Mouse (Mus musculus) stomach, postnatal 0 days (tissue): Measurements from ENCODE around the gene Ptgir. TPM values are rescaled to one million over a fixed set of nuclear protein-coding genes. Genes with fewer than 3 reads are reported as not detected.
A peak's percentile ranks its signal among the peaks of the same experiment; 100 is the strongest.

Source experiments
- ATAC-seq: fragments of 200-750 bp; cut with Nextera tagmentation; 2 replicates; pipeline ENCODE4 v1.8.0; 2017; ENCODE audit not compliant: low FRiP score, low TSS enrichment
- DNase-seq: peaks from one replicate; pipeline ENCODE4 v3.0.0-alpha.2; 2016; ENCODE audit warnings: low spot score
- H3K27ac ChIP-seq: fragments of 300-500 bp; sonication (generic); replicated peaks from 2 replicates; pipeline ENCODE4 v1.5.1; 2014; ENCODE audit warnings: mild to moderate bottlenecking, control low read depth
- H3K27me3 ChIP-seq: fragments of 300-500 bp; sonication (generic); 2 replicates; pipeline ENCODE4 v1.6.1; 2014; ENCODE audit warnings: low read length; ENCODE audit not compliant: control insufficient read depth, insufficient read depth
- H3K36me3 ChIP-seq: fragments of 300-500 bp; sonication (generic); 2 replicates; pipeline ENCODE4 v1.6.1; 2014; ENCODE audit warnings: low read length, mixed read lengths; ENCODE audit not compliant: control insufficient read depth, insufficient read depth
- H3K4me1 ChIP-seq: fragments of 300-500 bp; sonication (generic); replicated peaks from 2 replicates; pipeline ENCODE4 v1.6.1; 2014; ENCODE audit warnings: antibody characterized with exemption; ENCODE audit not compliant: control insufficient read depth, insufficient read depth
- H3K4me2 ChIP-seq: fragments of 300-500 bp; sonication (generic); replicated peaks from 2 replicates; pipeline ENCODE4 v1.6.1; 2014; ENCODE audit warnings: low read depth, mild to moderate bottlenecking, control low read depth, moderate library complexity
- H3K4me3 ChIP-seq: fragments of 300-500 bp; sonication (generic); 2 replicates; pipeline ENCODE4 v1.5.1; 2014; ENCODE audit warnings: low read depth, low read length, control low read depth
- H3K9ac ChIP-seq: fragments of 300-500 bp; sonication (generic); 2 replicates; pipeline ENCODE4 v1.6.1; 2014; ENCODE audit warnings: mild to moderate bottlenecking, low read length, control low read depth, mixed read lengths
- H3K9me3 ChIP-seq: fragments of 300-500 bp; sonication (generic); 2 replicates; pipeline ENCODE4 v1.6.1; 2016; ENCODE audit warnings: low read length; ENCODE audit not compliant: control insufficient read depth
- CTCF ChIP-seq: IDR thresholded peaks from 2 replicates; pipeline ENCODE4 v1.5.1; 2016; ENCODE audit warnings: antibody characterized with exemption, low read depth, mild to moderate bottlenecking, moderate library complexity
- EP300 ChIP-seq: optimal IDR thresholded peaks from 2 replicates; pipeline ENCODE3; 2016; ENCODE audit warnings: antibody characterized with exemption
- WGBS: fragments of 180-500 bp; shearing (Covaris S2); extraction: QIAGEN DNeasy Blood & Tissue Kit; methylation state at CpG from one replicate; pipeline ENCODE4 v1.1.7; 2014; 5-methylcytosine and 5-hydroxymethylcytosine counted together
- polyA plus RNA-seq: library from polyadenylated mRNA; unstranded; fragments of >200 nt; fragmentation: Nextera tagmentation; extraction: Ambion mirVana; gene quantifications from 2 replicates; pipeline ENCODE4 v1.2.1, GENCODE M21; 2015

Ptgir gene
- polyA plus RNA-seq, 1 experiment from 2014 or later = 1.6 TPM

DNA sequence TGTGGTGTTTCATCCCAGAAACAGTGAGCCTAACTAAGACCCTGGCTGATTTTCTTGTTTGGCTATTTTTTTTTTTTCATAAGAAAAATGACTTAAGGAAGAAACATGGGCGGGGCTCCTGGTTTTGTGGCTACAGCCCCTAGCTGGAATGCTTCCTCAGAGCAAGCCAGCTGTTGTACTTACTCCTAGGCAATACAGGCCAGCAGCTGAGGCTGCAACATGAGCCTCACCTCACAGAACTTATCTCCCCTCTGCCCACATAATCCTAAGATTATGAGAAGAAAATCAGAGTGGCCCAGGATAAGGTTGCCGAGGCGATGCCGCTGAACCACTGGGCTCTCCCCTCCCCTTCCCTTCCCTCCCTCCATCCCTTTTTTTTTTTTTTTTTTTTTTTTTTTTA is 49.4 kb downstream of the Ptgir start:
- no peak overlapping the region for H3K9ac ChIP-seq
- H3K4me3 ChIP-seq = no peak overlapping the region
- H3K4me2 ChIP-seq = no peak overlapping the region
- 68% methylated on average over 4 of the region's 4 CpGs for WGBS
- H3K4me1 ChIP-seq = no peaks in the 10 kb centered on the region
- DNase-seq (no peak), ATAC-seq (no peak)
- H3K27me3 ChIP-seq = no peaks in the 10 kb centered on the region
- H3K9me3 ChIP-seq = no peaks in the 10 kb centered on the region
- TF ChIP-seq CTCF = no peak
- TF ChIP-seq EP300 = no peak
- H3K36me3 ChIP-seq = no peaks in the 10 kb centered on the region
- no peak overlapping the region for H3K27ac ChIP-seq

GRCm38 (mm10) chr7:16956410-16957265 is 50.3 kb downstream of the Ptgir start:
- Histone ChIP-seq H3K4me2 (no peak overlapping the region), H3K27me3 (no peaks in the 10 kb centered on the region), H3K27ac (no peak overlapping the region), H3K4me3 (no peak overlapping the region), H3K9me3 (no peaks in the 10 kb centered on the region), H3K36me3 (no peaks in the 10 kb centered on the region), H3K4me1 (no peaks in the 10 kb centered on the region), H3K9ac (no peak overlapping the region)
- WGBS = 52% methylated on average over 15 of the region's 15 CpGs
- no peak for TF ChIP-seq EP300
- TF ChIP-seq CTCF = no peak
- ATAC-seq (no peak), DNase-seq (no peak)

DNA sequence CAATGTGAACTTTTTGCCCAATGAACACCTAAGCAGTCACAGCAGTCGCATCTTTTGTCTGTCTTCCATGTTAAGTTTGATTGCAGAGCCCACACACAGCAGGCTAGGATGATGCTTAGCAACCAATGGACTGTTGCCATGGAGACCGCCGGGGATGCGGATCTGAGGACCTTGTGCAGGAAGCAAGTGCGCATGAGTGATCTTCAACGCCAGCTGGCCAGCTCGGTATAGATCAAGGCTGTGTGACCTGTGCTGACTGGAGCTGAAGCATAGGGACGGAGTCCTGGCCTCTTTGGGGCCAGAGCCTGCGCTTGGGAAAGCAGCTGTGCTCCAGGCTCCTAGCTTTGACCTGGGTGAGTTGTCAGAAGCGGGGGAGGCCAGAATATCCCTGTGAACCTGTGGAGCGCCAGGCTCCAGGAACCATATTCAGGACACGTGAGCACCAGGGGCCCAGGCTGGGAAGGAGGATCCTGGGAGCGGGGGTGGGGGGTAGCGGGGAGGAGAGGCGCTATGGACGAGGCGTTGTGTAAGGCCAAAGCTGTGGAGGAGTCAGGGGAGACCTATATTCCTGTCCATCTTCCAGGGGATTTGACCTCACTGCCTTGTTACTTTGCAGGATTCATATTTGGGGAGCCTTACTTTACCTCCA is 53.4 kb downstream of the Ptgir start, which contains the start of gene Pnmal1:
Pnmal1 (plus strand) TSS at position 141 of the 649 bp plus-strand sequence.
- no peak for TF ChIP-seq EP300
- no peak for TF ChIP-seq CTCF
- DNase-seq (peak; percentile 45), ATAC-seq (peak; percentile 60; the same call in 1 of the 2 replicates)
- Histone ChIP-seq H3K4me2 (no peak within 1 kb of the TSS), H3K4me1 (no peaks in the 10 kb centered on the region), H3K27ac (no peak within 1 kb of the TSS), H3K27me3 (no peaks in the 10 kb centered on the region), H3K36me3 (no peaks in the 10 kb centered on the region), H3K4me3 (no peak within 1 kb of the TSS), H3K9ac (no peak within 1 kb of the TSS), H3K9me3 (no peaks in the 10 kb centered on the region)
- WGBS = 27% methylated on average over 17 of the region's 17 CpGs

Other genes starting within 250 kb of the Ptgir start
- gene Ceacam15, start 230.8 kb upstream of the Ptgir start, polyA plus RNA-seq = not detected in 2 replicates
- gene Ceacam9, start 184.6 kb upstream of the Ptgir start, polyA plus RNA-seq = not detected in 2 replicates
- gene Ap2s1, start 168.1 kb upstream of the Ptgir start, polyA plus RNA-seq = 225 and 229 TPM in 2 replicates
- 48.6 and 53.5 TPM in 2 replicates for gene Slc1a5, start 125.2 kb upstream of the Ptgir start, polyA plus RNA-seq
- 45.1 and 45.2 TPM in 2 replicates for gene Strn4, start 90.6 kb upstream of the Ptgir start, polyA plus RNA-seq
- 14.2 and 14.5 TPM in 2 replicates for gene Fkrp, start 89.8 kb upstream of the Ptgir start, polyA plus RNA-seq
- gene Prkd2, start 63.6 kb upstream of the Ptgir start, polyA plus RNA-seq = 7.5 and 8.8 TPM in 2 replicates
- gene Dact3, start 31.2 kb upstream of the Ptgir start, polyA plus RNA-seq = 3.5 and 5.1 TPM in 2 replicates
- gene Gng8, start 14.7 kb upstream of the Ptgir start, polyA plus RNA-seq = 7.3 and 7.4 TPM in 2 replicates
- gene Calm3, start 17.6 kb downstream of the Ptgir start, polyA plus RNA-seq = 49.1 and 58.7 TPM in 2 replicates
- gene Pnmal2, start 38.2 kb downstream of the Ptgir start, polyA plus RNA-seq = 4.7 and 4.8 TPM in 2 replicates
- 1.7 and 1.8 TPM in 2 replicates for gene Pnmal1, start 53.2 kb downstream of the Ptgir start, polyA plus RNA-seq
- gene Gm42372, start 76.6 kb downstream of the Ptgir start, polyA plus RNA-seq = 0.15 and 0.16 TPM in 2 replicates
- gene Ccdc8, start 86.2 kb downstream of the Ptgir start, polyA plus RNA-seq = 4.7 and 6.7 TPM in 2 replicates
- 51.6 and 57.5 TPM in 2 replicates for gene Ppp5c, start 121.4 kb downstream of the Ptgir start, polyA plus RNA-seq
- gene Hif3a, start 155.9 kb downstream of the Ptgir start, polyA plus RNA-seq = 3.4 and 4.0 TPM in 2 replicates
- 0.05 and 0.12 TPM in 2 replicates for gene Psg16, start 167.6 kb downstream of the Ptgir start, polyA plus RNA-seq
- not detected in 2 replicates for gene Ceacam3, start 243.8 kb downstream of the Ptgir start, polyA plus RNA-seq